Mouse (Mus musculus): Measurements from ENCODE around the gene Slc22a14.

DNA sequence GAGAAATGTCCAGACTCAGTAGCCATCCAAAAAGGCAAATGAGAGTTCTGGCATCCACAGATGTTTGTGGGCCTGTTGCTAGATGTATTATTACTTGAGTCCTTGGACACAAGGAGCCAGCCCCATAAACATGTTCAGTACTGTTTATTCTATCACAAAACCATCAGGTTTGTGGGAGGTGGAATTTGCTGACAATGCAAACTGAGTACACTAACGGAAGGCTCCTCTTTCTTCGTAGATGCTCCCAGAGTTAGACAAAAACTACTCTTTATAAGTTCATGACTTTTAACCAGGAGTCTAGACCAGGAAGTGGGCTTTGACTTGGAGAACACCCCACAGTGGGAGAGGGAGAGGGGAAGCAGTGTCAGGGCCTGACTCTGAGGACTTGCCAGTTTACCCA, 197.7 kb downstream of the Slc22a14 start:
- TF ChIP-seq POLR2A (IDR thresholded peaks at IDR 0.05; ENCODE audit: extremely low read depth, insufficient read depth, low read length) (no peak), CTCF (IDR thresholded peaks at IDR 0.05; ENCODE audit: low read depth, low read length) (no peak)
